Mouse (Mus musculus) urinary bladder, postnatal 25 days (tissue): ENCODE measurements around the gene Ccr10.

ENCODE experiments used
- DNase-seq: peaks from one replicate; pipeline ENCODE4 v3.0.0; 2022; ENCODE audit warnings: low spot score

The Ccr10 gene

GRCm38 (mm10) chr11:101188166-101188805 lies 13.0 kb upstream of the Ccr10 start:
- no peak for DNase-seq

- no peak for DNase-seq
These were observed 12.3 kb upstream of the Ccr10 start for GRCm38 (mm10) chr11:101187541-101187940.

- no peak for DNase-seq
These were observed 11.4 kb upstream of the Ccr10 start for GRCm38 (mm10) chr11:101186526-101187247.

GRCm38 (mm10) chr11:101185441-101185840 lies 10.2 kb upstream of the Ccr10 start:
- DNase-seq: no peak

- DNase-seq: no peak
These were observed 9.7 kb upstream of the Ccr10 start for GRCm38 (mm10) chr11:101184984-101185383.

- no peak for DNase-seq
These were observed 7.7 kb upstream of the Ccr10 start for GRCm38 (mm10) chr11:101182771-101183517.

- DNase-seq: no peak
These were observed 6.7 kb upstream of the Ccr10 start for GRCm38 (mm10) chr11:101181961-101182360.

- DNase-seq: peak; percentile 76
These were observed 5.8 kb upstream of the Ccr10 start for GRCm38 (mm10) chr11:101180846-101181740.

- no peak for DNase-seq
These were observed 5.0 kb upstream of the Ccr10 start for GRCm38 (mm10) chr11:101180261-101180660.

- no peak for DNase-seq
These were observed 4.1 kb upstream of the Ccr10 start for GRCm38 (mm10) chr11:101179306-101179705.

GRCm38 (mm10) chr11:101178061-101179058 lies 3.1 kb upstream of the Ccr10 start:
- DNase-seq: no peak

- DNase-seq: no peak
These were observed 1.9 kb upstream of the Ccr10 start for GRCm38 (mm10) chr11:101176933-101177773.

GRCm38 (mm10) chr11:101176117-101176691 lies 961 bp upstream of the Ccr10 start:
- no peak for DNase-seq

- no peak for DNase-seq
These were observed 433 bp upstream of the Ccr10 start for GRCm38 (mm10) chr11:101175636-101176116.

- DNase-seq: no peak
These were observed 876 bp downstream of the Ccr10 start for GRCm38 (mm10) chr11:101174389-101174745.

- peak; percentile 67 for DNase-seq
These were observed 1.4 kb downstream of the Ccr10 start for GRCm38 (mm10) chr11:101173631-101174388.

GRCm38 (mm10) chr11:101173112-101173511 lies 2.1 kb downstream of the Ccr10 start:
- DNase-seq: peak; percentile 58

GRCm38 (mm10) chr11:101172434-101172815 lies 2.8 kb downstream of the Ccr10 start:
- DNase-seq: no peak
